Mouse (Mus musculus): ENCODE data around the gene Fdx1l.

The Fdx1l gene

GRCm38 (mm10) chr9:21029291-21030054, 43.9 kb downstream of the Fdx1l start, which contains the start of gene Icam4:
Gene Icam4 (plus strand): TSS chr9:21029373.
- no peak for DNase-seq (ENCODE audit: low read depth, low spot score)

GRCm38 (mm10) chr9:21028560-21029110, 44.8 kb downstream of the Fdx1l start:
- no peak for DNase-seq (ENCODE audit: low read depth, low spot score)

GRCm38 (mm10) chr9:21027774-21028290, 45.6 kb downstream of the Fdx1l start:
- no peak for DNase-seq (ENCODE audit: low read depth, low spot score)

- no peak for DNase-seq (ENCODE audit: low read depth, low spot score)
Measured at GRCm38 (mm10) chr9:21026849-21027248, 46.6 kb downstream of the Fdx1l start.

- no peak for DNase-seq (ENCODE audit: low read depth, low spot score)
Measured at GRCm38 (mm10) chr9:21025258-21025810, 48.1 kb downstream of the Fdx1l start.

GRCm38 (mm10) chr9:21022726-21023125, 50.7 kb downstream of the Fdx1l start:
- no peak for DNase-seq (ENCODE audit: low read depth, low spot score)

- no peak for DNase-seq (ENCODE audit: low read depth, low spot score)
Measured at GRCm38 (mm10) chr9:21022288-21022687, 51.1 kb downstream of the Fdx1l start.

GRCm38 (mm10) chr9:21021363-21021762, 52.1 kb downstream of the Fdx1l start:
- DNase-seq (ENCODE audit: low read depth, low spot score): no peak

- DNase-seq (ENCODE audit: low read depth, low spot score): no peak
Measured at GRCm38 (mm10) chr9:21018600-21018999, 54.8 kb downstream of the Fdx1l start.
